Mouse (Mus musculus) limb, embryonic 12.5 days (tissue): Measurements from ENCODE around the gene Adamts2. TPM values are rescaled to one million over a fixed set of nuclear protein-coding genes. Genes with fewer than 3 reads are reported as not detected.

Source experiments
- ATAC-seq: fragments of 200-750 bp; cut with Nextera tagmentation; 2 replicates; pipeline ENCODE4 v1.8.0; 2017; ENCODE audit warnings: low read depth, moderate TSS enrichment; ENCODE audit not compliant: insufficient number of reproducible peaks, insufficient read depth, low FRiP score, low TSS enrichment
- H3K27ac ChIP-seq: fragments of 300-500 bp; sonication (generic); 2 replicates; pipeline ENCODE4 v1.5.1; 2016; ENCODE audit warnings: mild to moderate bottlenecking, moderate library complexity
- H3K27me3 ChIP-seq: fragments of 300-500 bp; sonication (generic); 2 replicates; pipeline ENCODE4 v1.6.1; 2016; ENCODE audit warnings: mild to moderate bottlenecking, moderate library complexity
- H3K36me3 ChIP-seq: fragments of 300-500 bp; sonication (generic); 2 replicates; pipeline ENCODE4 v1.6.1; 2016; ENCODE audit warnings: mild to moderate bottlenecking, moderate library complexity
- H3K4me1 ChIP-seq: fragments of 300-500 bp; sonication (generic); replicated peaks from 2 replicates; pipeline ENCODE4 v1.6.1; 2016
- H3K4me2 ChIP-seq: fragments of 300-500 bp; sonication (generic); 2 replicates; pipeline ENCODE4 v1.6.1; 2016; ENCODE audit warnings: mild to moderate bottlenecking, moderate library complexity
- H3K4me3 ChIP-seq: fragments of 300-500 bp; sonication (generic); replicated peaks from 2 replicates; pipeline ENCODE4 v1.5.1; 2016; ENCODE audit warnings: mild to moderate bottlenecking
- H3K9ac ChIP-seq: fragments of 300-500 bp; sonication (generic); replicated peaks from 2 replicates; pipeline ENCODE4 v1.6.1; 2016; ENCODE audit warnings: mild to moderate bottlenecking, moderate library complexity
- H3K9me3 ChIP-seq: fragments of 300-500 bp; sonication (generic); 2 replicates; pipeline ENCODE4 v1.6.1; 2016; ENCODE audit warnings: mild to moderate bottlenecking, moderate library complexity
- WGBS: fragments of 180-500 bp; shearing (Covaris S2); methylation state at CpG from one replicate; pipeline ENCODE4 v1.1.7; 2016; 5-methylcytosine and 5-hydroxymethylcytosine counted together
- polyA plus RNA-seq: library from polyadenylated mRNA; unstranded; fragments of >200 nt; fragmentation: Nextera tagmentation; extraction: Ambion mirVana; gene quantifications from 2 replicates; pipeline ENCODE4 v1.2.1, GENCODE M21; 2016

Adamts2 gene
- polyA plus RNA-seq, 1 experiment from 2014 or later = 2.8 TPM

GRCm38 (mm10) chr11:50648143-50648807 lies 46.4 kb downstream of the Adamts2 start:
- H3K27ac ChIP-seq = no peak overlapping the region
- H3K27me3 ChIP-seq = no peaks in the 10 kb centered on the region
- H3K4me3 ChIP-seq = no peak overlapping the region
- H3K4me1 ChIP-seq = no peaks in the 10 kb centered on the region
- 85% methylated on average over 4 of the region's 4 CpGs for WGBS
- H3K4me2 ChIP-seq = no peak overlapping the region
- no peaks in the 10 kb centered on the region for H3K36me3 ChIP-seq
- peaks cover 10% of the 10 kb centered on the region; the same call in 1 of the 2 replicates for H3K9me3 ChIP-seq
- ATAC-seq = no peak
- H3K9ac ChIP-seq = no peak overlapping the region

- 92% methylated on average over 2 of the region's 2 CpGs for WGBS
- Histone ChIP-seq H3K4me3 (no peak overlapping the region), H3K27ac (no peak overlapping the region), H3K9me3 (peaks cover 10% of the 10 kb centered on the region; the same call in 1 of the 2 replicates), H3K27me3 (no peaks in the 10 kb centered on the region), H3K4me2 (no peak overlapping the region), H3K36me3 (no peaks in the 10 kb centered on the region), H3K4me1 (no peaks in the 10 kb centered on the region), H3K9ac (no peak overlapping the region)
- no peak for ATAC-seq
Observed at GRCm38 (mm10) chr11:50650037-50650436, 48.2 kb downstream of the Adamts2 start.

- no peak overlapping the region for H3K9ac ChIP-seq
- no peaks in the 10 kb centered on the region for H3K36me3 ChIP-seq
- ATAC-seq = no peak
- H3K27ac ChIP-seq = no peak overlapping the region
- 51% methylated on average over 9 of the region's 9 CpGs for WGBS
- H3K4me1 ChIP-seq = 0 out of 2 replicates have a peak, but pooled peaks cover 2% of the 10 kb centered on the region
- H3K27me3 ChIP-seq = no peaks in the 10 kb centered on the region
- no peak overlapping the region for H3K4me3 ChIP-seq
- H3K4me2 ChIP-seq = no peak overlapping the region
- no peaks in the 10 kb centered on the region for H3K9me3 ChIP-seq
Observed at GRCm38 (mm10) chr11:50653746-50654431, 52.0 kb downstream of the Adamts2 start.

- 80% methylated on average over 6 of the region's 6 CpGs for WGBS
- H3K4me3 ChIP-seq = no peak overlapping the region
- H3K9ac ChIP-seq = no peak overlapping the region
- peaks cover 2% of the 10 kb centered on the region; the same call in 1 of the 2 replicates for H3K4me1 ChIP-seq
- no peak overlapping the region for H3K27ac ChIP-seq
- no peaks in the 10 kb centered on the region for H3K27me3 ChIP-seq
- H3K4me2 ChIP-seq = no peak overlapping the region
- no peak for ATAC-seq
- no peaks in the 10 kb centered on the region for H3K9me3 ChIP-seq
- no peaks in the 10 kb centered on the region for H3K36me3 ChIP-seq
Observed at GRCm38 (mm10) chr11:50658826-50659225, 56.9 kb downstream of the Adamts2 start.

- Histone ChIP-seq H3K4me3 (no peak overlapping the region), H3K4me2 (no peak overlapping the region), H3K27ac (no peak overlapping the region), H3K27me3 (no peaks in the 10 kb centered on the region), H3K4me1 (no peaks in the 10 kb centered on the region; the same call in 1 of the 2 replicates), H3K9me3 (no peaks in the 10 kb centered on the region), H3K36me3 (no peaks in the 10 kb centered on the region), H3K9ac (no peak overlapping the region)
- 89% methylated on average over 3 of the region's 3 CpGs for WGBS
- no peak for ATAC-seq
Observed at GRCm38 (mm10) chr11:50662176-50662575, 60.3 kb downstream of the Adamts2 start.

GRCm38 (mm10) chr11:50664826-50665225 lies 62.9 kb downstream of the Adamts2 start:
- no peak overlapping the region for H3K9ac ChIP-seq
- H3K4me3 ChIP-seq = no peak overlapping the region
- 80% methylated on average over 4 of the region's 4 CpGs for WGBS
- H3K27me3 ChIP-seq = no peaks in the 10 kb centered on the region
- no peak overlapping the region for H3K27ac ChIP-seq
- H3K4me2 ChIP-seq = no peak overlapping the region
- no peaks in the 10 kb centered on the region; the same call in 1 of the 2 replicates for H3K4me1 ChIP-seq
- H3K9me3 ChIP-seq = no peaks in the 10 kb centered on the region
- ATAC-seq = no peak
- H3K36me3 ChIP-seq = no peaks in the 10 kb centered on the region

- Histone ChIP-seq H3K27me3 (no peaks in the 10 kb centered on the region), H3K36me3 (no peaks in the 10 kb centered on the region), H3K4me3 (no peak overlapping the region), H3K4me1 (peaks cover 8% of the 10 kb centered on the region), H3K9me3 (no peaks in the 10 kb centered on the region), H3K27ac (no peak overlapping the region), H3K4me2 (no peak overlapping the region), H3K9ac (no peak overlapping the region)
- peak; percentile 37; the same call in 1 of the 2 replicates for ATAC-seq
- WGBS = 67% methylated on average over 9 of the region's 9 CpGs
Observed at GRCm38 (mm10) chr11:50669542-50670362, 67.9 kb downstream of the Adamts2 start.

- peaks cover 8% of the 10 kb centered on the region for H3K4me1 ChIP-seq
- WGBS = 76% methylated on average over 5 of the region's 5 CpGs
- H3K9me3 ChIP-seq = no peaks in the 10 kb centered on the region
- no peak overlapping the region for H3K4me2 ChIP-seq
- no peak overlapping the region for H3K9ac ChIP-seq
- 0 out of 2 replicates have a peak, but pooled peaks have one; percentile 47 for ATAC-seq
- H3K27me3 ChIP-seq = no peaks in the 10 kb centered on the region
- no peak overlapping the region for H3K4me3 ChIP-seq
- no peak overlapping the region for H3K27ac ChIP-seq
- H3K36me3 ChIP-seq = no peaks in the 10 kb centered on the region
Observed at GRCm38 (mm10) chr11:50670363-50670725, 68.5 kb downstream of the Adamts2 start.

GRCm38 (mm10) chr11:50670881-50671280 lies 69.0 kb downstream of the Adamts2 start:
- Histone ChIP-seq H3K27me3 (no peaks in the 10 kb centered on the region), H3K36me3 (no peaks in the 10 kb centered on the region), H3K4me2 (no peak overlapping the region), H3K4me1 (peaks cover 8% of the 10 kb centered on the region), H3K4me3 (no peak overlapping the region), H3K9ac (no peak overlapping the region), H3K9me3 (no peaks in the 10 kb centered on the region), H3K27ac (no peak overlapping the region)
- 91% methylated on average over 1 of the region's 1 CpGs for WGBS
- no peak for ATAC-seq

GRCm38 (mm10) chr11:50671376-50671775 lies 69.5 kb downstream of the Adamts2 start:
- H3K27ac ChIP-seq = no peak overlapping the region
- H3K4me2 ChIP-seq = no peak overlapping the region
- H3K4me1 ChIP-seq = peaks cover 8% of the 10 kb centered on the region
- no peak for ATAC-seq
- H3K36me3 ChIP-seq = no peaks in the 10 kb centered on the region
- no peak overlapping the region for H3K4me3 ChIP-seq
- H3K27me3 ChIP-seq = no peaks in the 10 kb centered on the region
- H3K9me3 ChIP-seq = no peaks in the 10 kb centered on the region
- WGBS = 68% methylated on average over 2 of the region's 2 CpGs
- no peak overlapping the region for H3K9ac ChIP-seq

GRCm38 (mm10) chr11:50671820-50672310 lies 70.0 kb downstream of the Adamts2 start:
- Histone ChIP-seq H3K4me3 (no peak overlapping the region), H3K27me3 (no peaks in the 10 kb centered on the region), H3K4me1 (peaks cover 8% of the 10 kb centered on the region), H3K4me2 (no peak overlapping the region), H3K9me3 (no peaks in the 10 kb centered on the region), H3K27ac (no peak overlapping the region), H3K9ac (no peak overlapping the region), H3K36me3 (no peaks in the 10 kb centered on the region)
- 63% methylated on average over 7 of the region's 7 CpGs for WGBS
- ATAC-seq = no peak
